Mouse (Mus musculus): ENCODE data around the gene Gm10282. TPM values are rescaled to one million over a fixed set of nuclear protein-coding genes. Genes with fewer than 3 reads are reported as not detected.

The Gm10282 gene
- total and polyA plus RNA-seq, 2 experiments from 2014 or later, result 3.9 to 9.0 TPM

DNA sequence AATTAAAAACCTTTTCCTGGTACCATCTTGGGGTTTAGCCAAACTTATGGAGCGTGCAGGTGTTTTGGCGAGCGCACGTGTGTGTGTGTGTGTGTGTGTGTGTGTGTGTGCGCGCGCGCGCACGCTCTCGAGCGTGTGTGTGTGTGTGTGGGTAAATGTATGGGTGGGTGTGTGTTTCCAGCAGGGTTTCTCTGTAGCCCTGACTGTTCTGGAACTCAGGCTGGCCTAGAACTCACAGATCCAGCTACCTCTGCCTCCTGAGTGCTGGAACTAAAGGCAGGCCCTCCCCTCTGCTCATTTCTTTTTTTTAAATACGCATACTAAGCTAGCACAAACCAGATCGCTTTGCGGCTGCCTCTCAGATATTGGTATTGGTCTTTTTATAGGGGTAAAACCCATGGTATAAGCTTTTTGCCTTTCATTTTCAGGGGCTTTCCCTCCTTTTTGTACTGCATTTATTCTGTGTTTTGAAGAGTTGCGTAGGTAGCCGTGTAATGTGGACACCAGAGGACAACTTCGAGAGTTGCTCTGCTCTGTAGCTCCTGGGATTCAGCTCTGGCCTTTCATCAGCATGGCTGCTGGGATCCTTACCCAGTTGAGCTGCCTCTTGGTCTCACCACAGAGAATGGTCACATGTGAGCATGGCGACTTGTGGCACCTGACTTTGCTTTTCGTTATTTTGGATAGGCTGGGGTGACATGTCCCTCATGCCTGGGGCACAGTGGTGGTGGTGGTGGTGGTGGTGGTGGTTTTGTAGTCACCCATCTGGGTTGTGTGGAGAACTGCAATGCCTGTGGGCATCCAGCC lies 16.8 kb upstream of the Gm10282 start:
- 87% methylated on average over 20 of the region's 20 CpGs for WGBS
- Histone ChIP-seq H3K9me3 (ENCODE audit: low read length) (no peaks in the 10 kb centered on the region), H3K4me3 (ENCODE audit: low read depth, low read length) (peak overlapping the region; percentile 3; the same call in 1 of the 2 replicates), H3K9ac (replicated peaks; ENCODE audit: low read length, poor library complexity, severe bottlenecking) (no peak overlapping the region), H3K36me3 (ENCODE audit: insufficient read depth, low read length) (no peaks in the 10 kb centered on the region), H3K4me1 (ENCODE audit: insufficient read depth, low read length) (no peaks in the 10 kb centered on the region), H3K27me3 (ENCODE audit: insufficient read depth, low read length) (peaks cover 22% of the 10 kb centered on the region), H3K27ac (ENCODE audit: low read depth, low read length) (no peak overlapping the region), H3K4me2 (ENCODE audit: low read depth, low read length, poor library complexity, severe bottlenecking) (no peak overlapping the region; the same call in 1 of the 2 replicates)
- ATAC-seq (ENCODE audit: low FRiP score) (no peak), DNase-seq (ENCODE audit: low spot score) (no peak)
- TF ChIP-seq CTCF (IDR thresholded peaks at IDR 0.05), result no peak

DNA sequence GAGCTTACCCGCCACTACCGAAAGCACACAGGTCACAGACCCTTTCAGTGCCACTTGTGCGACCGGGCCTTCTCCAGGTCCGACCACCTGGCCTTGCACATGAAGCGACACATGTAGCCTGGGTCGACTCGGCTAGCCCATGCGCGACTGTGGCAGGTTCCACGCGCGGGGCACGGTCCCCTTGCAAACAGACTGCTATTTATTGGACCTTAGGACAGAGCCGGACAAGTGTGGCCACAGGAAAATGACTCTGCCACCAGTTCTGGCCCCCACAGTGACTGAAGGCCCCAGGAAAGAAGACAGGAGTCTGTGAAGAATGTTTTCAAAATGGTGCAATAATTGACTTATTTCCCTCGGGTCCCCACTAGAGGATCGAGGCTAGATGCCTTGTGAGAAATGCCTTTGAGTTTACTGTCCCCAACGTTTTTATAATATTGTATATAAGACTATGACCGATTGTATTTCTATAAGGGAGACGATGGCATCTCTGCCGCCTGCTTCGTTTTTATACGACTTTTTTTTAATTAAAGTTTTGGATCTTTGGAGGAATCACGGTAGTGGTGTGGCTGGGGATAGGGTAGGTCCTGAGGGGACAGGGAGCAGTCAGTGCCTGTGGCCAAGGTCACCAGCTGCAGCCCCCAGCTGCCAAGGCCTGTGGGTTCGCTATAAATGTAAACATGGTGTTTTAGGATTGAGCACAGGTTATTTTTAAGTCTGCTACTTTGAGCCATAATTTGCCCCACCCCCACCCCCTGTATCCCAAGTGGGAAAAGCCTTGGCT lies 15.9 kb upstream of the Gm10282 start:
- no peak for TF ChIP-seq CTCF (IDR thresholded peaks at IDR 0.05)

DNA sequence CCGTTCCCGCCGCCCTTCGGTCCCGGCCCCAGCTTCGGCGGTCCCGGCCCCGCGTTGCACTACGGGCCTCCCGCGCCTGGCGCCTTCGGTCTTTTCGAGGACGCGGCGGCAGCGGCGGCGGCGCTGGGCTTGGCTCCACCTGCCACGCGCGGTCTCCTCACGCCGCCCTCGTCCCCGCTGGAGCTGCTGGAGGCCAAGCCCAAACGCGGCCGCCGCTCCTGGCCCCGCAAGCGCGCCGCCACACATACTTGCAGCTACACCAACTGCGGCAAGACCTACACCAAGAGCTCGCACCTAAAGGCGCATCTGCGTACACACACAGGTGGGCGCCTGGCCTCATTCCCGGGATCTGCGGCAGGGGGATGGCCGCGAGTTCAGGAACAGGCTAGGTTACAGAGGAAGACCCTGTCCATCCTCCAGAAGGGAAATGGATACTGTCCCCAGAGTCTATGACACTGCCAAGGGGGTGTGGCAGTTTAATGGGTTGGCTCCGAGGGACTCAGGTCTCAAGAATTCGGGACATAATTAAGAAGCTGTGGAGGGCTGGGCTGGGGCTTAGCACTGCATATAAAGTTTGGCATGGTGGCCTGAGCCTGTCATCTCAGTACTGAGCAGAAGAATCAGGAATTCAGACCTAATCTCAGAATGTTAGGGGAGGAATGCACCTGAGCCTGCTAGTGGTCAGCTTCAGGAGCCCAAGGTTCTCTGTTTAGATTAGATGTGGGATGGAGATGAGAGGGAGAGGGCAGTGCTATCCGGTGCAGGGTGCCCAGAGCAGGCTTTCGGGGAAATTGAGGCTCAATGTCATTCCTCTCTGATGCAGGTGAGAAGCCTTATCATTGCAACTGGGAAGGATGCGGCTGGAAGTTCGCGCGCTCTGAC lies 15.1 kb upstream of the Gm10282 start:
- 11% methylated on average over 44 of the region's 55 CpGs for WGBS
- no peak for TF ChIP-seq CTCF (IDR thresholded peaks at IDR 0.05)
- H3K9me3 ChIP-seq (ENCODE audit: low read length), result no peaks in the 10 kb centered on the region
- H3K36me3 ChIP-seq (ENCODE audit: insufficient read depth, low read length), result no peaks in the 10 kb centered on the region
- ATAC-seq (ENCODE audit: low FRiP score) (no peak), DNase-seq (ENCODE audit: low spot score) (no peak)
- H3K4me1 ChIP-seq (ENCODE audit: insufficient read depth, low read length), result no peaks in the 10 kb centered on the region
- H3K4me2 ChIP-seq (ENCODE audit: low read depth, low read length, poor library complexity, severe bottlenecking), result peak overlapping the region; percentile 59
- peak overlapping the region; percentile 56 for H3K9ac ChIP-seq (replicated peaks; ENCODE audit: low read length, poor library complexity, severe bottlenecking)
- no peak overlapping the region for H3K27ac ChIP-seq (ENCODE audit: low read depth, low read length)
- H3K4me3 ChIP-seq (ENCODE audit: low read depth, low read length), result peak overlapping the region; percentile 44
- peaks cover 22% of the 10 kb centered on the region for H3K27me3 ChIP-seq (ENCODE audit: insufficient read depth, low read length)

More for the DNA sequence above, 15.9 kb upstream of the Gm10282 start:
- 66% methylated on average over 25 of the region's 25 CpGs for WGBS
- no peak for ATAC-seq (ENCODE audit: low FRiP score)
- no peak for DNase-seq (ENCODE audit: low spot score)
- no peak overlapping the region for H3K9ac ChIP-seq (replicated peaks; ENCODE audit: low read length, poor library complexity, severe bottlenecking)
- no peaks in the 10 kb centered on the region for H3K9me3 ChIP-seq (ENCODE audit: low read length)
- H3K36me3 ChIP-seq (ENCODE audit: insufficient read depth, low read length), result no peaks in the 10 kb centered on the region
- H3K4me2 ChIP-seq (ENCODE audit: low read depth, low read length, poor library complexity, severe bottlenecking), result 0 out of 2 replicates have a peak overlapping the region, but pooled peaks have one; percentile 59
- no peaks in the 10 kb centered on the region for H3K4me1 ChIP-seq (ENCODE audit: insufficient read depth, low read length)
- peak overlapping the region; percentile 44; the same call in 1 of the 2 replicates for H3K4me3 ChIP-seq (ENCODE audit: low read depth, low read length)
- H3K27ac ChIP-seq (ENCODE audit: low read depth, low read length), result no peak overlapping the region
- peaks cover 22% of the 10 kb centered on the region for H3K27me3 ChIP-seq (ENCODE audit: insufficient read depth, low read length)

DNA sequence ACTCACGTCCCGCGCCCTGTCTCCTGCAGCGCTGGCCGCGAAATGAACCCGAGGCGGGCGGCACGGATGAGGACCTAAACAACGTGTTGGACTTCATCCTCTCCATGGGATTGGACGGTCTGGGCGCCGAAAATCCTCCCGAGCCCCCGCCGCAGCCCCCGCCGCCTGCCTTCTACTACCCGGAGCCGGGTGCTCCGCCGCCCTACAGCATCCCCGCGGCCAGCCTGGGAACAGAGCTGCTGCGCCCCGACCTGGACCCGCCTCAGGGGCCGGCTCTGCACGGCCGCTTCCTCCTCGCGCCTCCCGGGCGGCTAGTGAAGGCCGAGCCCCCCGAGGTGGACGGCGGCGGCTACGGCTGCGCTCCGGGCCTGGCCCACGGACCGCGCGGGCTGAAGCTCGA lies 14.3 kb upstream of the Gm10282 start:
- WGBS, result under 1% methylated on average over 34 of the region's 48 CpGs
- peaks cover 22% of the 10 kb centered on the region for H3K27me3 ChIP-seq (ENCODE audit: insufficient read depth, low read length)
- DNase-seq (ENCODE audit: low spot score), result no peak

DNA sequence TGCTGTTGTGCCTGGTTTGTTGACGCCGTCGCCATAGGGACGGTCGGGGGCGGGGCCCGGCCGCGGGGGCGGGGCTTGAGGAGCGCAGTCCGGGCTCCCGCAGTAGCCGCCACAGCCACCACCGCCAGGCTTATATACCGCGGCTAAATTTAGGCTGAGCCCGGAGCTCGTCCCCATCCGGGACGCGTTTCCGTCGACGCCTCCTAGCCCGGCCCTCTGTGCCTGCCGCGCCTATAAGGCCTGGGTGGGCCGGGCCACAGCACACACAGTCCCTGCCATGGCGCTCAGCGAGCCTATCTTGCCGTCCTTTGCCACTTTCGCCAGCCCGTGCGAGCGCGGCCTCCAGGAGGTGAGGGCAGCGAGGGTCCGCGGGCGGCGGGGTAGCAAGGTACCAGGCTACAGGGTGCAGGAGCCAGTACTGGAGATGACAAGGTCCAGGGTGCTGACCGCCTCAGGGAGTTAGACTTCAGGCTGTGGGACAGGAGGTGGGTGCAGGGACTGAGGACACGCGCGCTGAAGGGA lies 13.8 kb upstream of the Gm10282 start, which contains the start of gene Klf2:
TSS of gene Klf2 (plus strand) at position 233 of the 522 bp plus-strand sequence.
- no peaks in the 10 kb centered on the region for H3K36me3 ChIP-seq (ENCODE audit: insufficient read depth, low read length)
- peak within 1 kb of the TSS; percentile 56 for H3K9ac ChIP-seq (replicated peaks; ENCODE audit: low read length, poor library complexity, severe bottlenecking)
- no peaks in the 10 kb centered on the region for H3K4me1 ChIP-seq (ENCODE audit: insufficient read depth, low read length)
- under 1% methylated on average over 46 of the region's 46 CpGs for WGBS
- peak; percentile 90 for ATAC-seq (ENCODE audit: low FRiP score)
- peak within 1 kb of the TSS; percentile 44 for H3K4me3 ChIP-seq (ENCODE audit: low read depth, low read length)
- TF ChIP-seq CTCF (IDR thresholded peaks at IDR 0.05), result no peak
- H3K9me3 ChIP-seq (ENCODE audit: low read length), result no peaks in the 10 kb centered on the region
- no peak within 1 kb of the TSS for H3K27ac ChIP-seq (ENCODE audit: low read depth, low read length)
- peak; percentile 85 for DNase-seq (ENCODE audit: low spot score)
- peak within 1 kb of the TSS; percentile 59 for H3K4me2 ChIP-seq (ENCODE audit: low read depth, low read length, poor library complexity, severe bottlenecking)
- H3K27me3 ChIP-seq (ENCODE audit: insufficient read depth, low read length), result peaks cover 22% of the 10 kb centered on the region

More for the DNA sequence above, 14.3 kb upstream of the Gm10282 start:
- Histone ChIP-seq H3K4me3 (ENCODE audit: low read depth, low read length) (peak overlapping the region; percentile 44), H3K27ac (ENCODE audit: low read depth, low read length) (no peak overlapping the region), H3K4me2 (ENCODE audit: low read depth, low read length, poor library complexity, severe bottlenecking) (peak overlapping the region; percentile 59), H3K9ac (replicated peaks; ENCODE audit: low read length, poor library complexity, severe bottlenecking) (peak overlapping the region; percentile 56), H3K4me1 (ENCODE audit: insufficient read depth, low read length) (no peaks in the 10 kb centered on the region), H3K9me3 (ENCODE audit: low read length) (no peaks in the 10 kb centered on the region), H3K36me3 (ENCODE audit: insufficient read depth, low read length) (no peaks in the 10 kb centered on the region)
- peak; percentile 11; the same call in 1 of the 2 replicates for ATAC-seq (ENCODE audit: low FRiP score)
- TF ChIP-seq CTCF (IDR thresholded peaks at IDR 0.05), result no peak

Measured in midbrain, postnatal 0 days (tissue).